In the genomic region with DNA sequence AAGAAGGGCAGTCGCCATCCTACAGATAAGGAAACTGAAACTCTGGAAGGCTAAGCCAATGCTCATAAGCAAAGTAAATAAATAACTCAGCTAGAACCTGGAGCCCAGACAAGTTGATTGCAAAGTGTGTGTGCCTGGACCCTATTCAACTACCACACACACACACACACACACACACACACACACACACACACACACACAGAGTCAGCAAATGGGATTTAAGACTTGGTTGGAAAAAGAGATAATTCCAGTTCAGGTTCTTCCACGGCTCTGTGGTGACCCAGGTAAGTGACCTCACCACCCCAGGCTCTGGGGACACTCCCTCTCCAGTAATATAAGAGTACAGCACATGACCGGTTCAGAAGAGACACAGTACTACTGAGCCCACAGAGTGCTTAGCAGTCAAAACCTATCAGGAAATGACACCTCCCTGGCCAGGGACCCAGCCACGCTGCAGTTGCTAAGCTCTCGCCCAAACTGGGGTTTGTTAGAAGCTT, we compare ENCODE assay signal across 8 mouse cellular contexts. TPM values are rescaled to one million over a fixed set of nuclear protein-coding genes. Genes with fewer than 3 reads are reported as not detected.
A peak's percentile ranks its signal among the peaks of the same experiment; 100 is the strongest.
DNase-seq lines count a peak whose midpoint lies in the region; ATAC-seq and TF ChIP-seq lines count a peak whose summit lies in the region.

No protein-coding gene starts in this region.

- no peaks in the 10 kb centered on the region for H3K27me3 ChIP-seq in Patski

- POLR2A ChIA-PET in Patski (lab: Charles Lee) = no interaction called here

- peak; percentile 63 for DNase-seq in gastrocnemius, adult 2 months
- no peak for DNase-seq in gastrocnemius, postnatal 36 days
- no peak for DNase-seq in Patski (ENCODE audit: low read depth, low spot score)
- DNase-seq in heart, postnatal 36 days = peak; percentile 59 to 61
- peak; percentile 32 to 49 for DNase-seq in lung, adult 18-20 months
- no peak for DNase-seq in layer of hippocampus, adult 8-10 months (ENCODE audit: low spot score in 2 of 2)
- no peak for DNase-seq in layer of hippocampus, adult 18-20 months (ENCODE audit: low spot score in 2 of 2)
- no peak for DNase-seq in left cerebral cortex, postnatal 36 days (ENCODE audit: low spot score in 2 of 2)

- CTCF ChIA-PET in Patski (lab: Charles Lee) = interaction anchor here (1.0 kb wide), 1 partner anchor 14 kb away, joined by 3 read pairs; no protein-coding TSS in a partner anchor

- in situ Hi-C loops in Patski (cut with MboI; ENCODE audit: low pct_unique_long_range_greater_than_20kb) = no loop called here

- peak overlapping the region; percentile 21; the same call in 1 of the 2 replicates for H3K4me3 ChIP-seq in gastrocnemius, adult 2 months

- TF ChIP-seq CTCF in gastrocnemius, adult 2 months (IDR thresholded peaks at IDR 0.05) = no peak
- no peak for TF ChIP-seq CTCF in Patski (IDR thresholded peaks at IDR 0.05)

- H3K27ac ChIP-seq in gastrocnemius, adult 2 months = peak overlapping the region; percentile 85

- intact Hi-C loops in gastrocnemius, adult 2 months (cut with DNase I) = loop anchor here (5.0 kb wide), 1 partner anchor 35 kb away; the partner anchor contains the start of gene Sorbs1
- intact Hi-C loops in gastrocnemius, postnatal 36 days (cut with DNase I) = no loop called here
- intact Hi-C loops in heart, postnatal 36 days (cut with DNase I) = loop anchor here (5.0 kb wide), 1 partner anchor 35 kb away; the partner anchor contains the start of gene Sorbs1
- intact Hi-C loops in left cerebral cortex, postnatal 36 days (cut with DNase I) = no loop called here

- ATAC-seq in Patski = peak; percentile 26

RNA-seq across cellular contexts. Expression of gene Sorbs1, which starts 36.1 kb away (rescaled TPM):
- 100 to 1,000 TPM; 158 to 227 TPM for total RNA-seq in gastrocnemius, adult 2 months (2021)
- 100 to 1,000 TPM; 131 to 189 TPM for total RNA-seq in gastrocnemius, postnatal 36 days (2021)
- polyA plus RNA-seq in Patski (2021) = 68.9 TPM
- total RNA-seq in heart, postnatal 36 days (2021) = 100 to 1,000 TPM; 766 to 844 TPM
- total RNA-seq in layer of hippocampus, adult 8-10 months (2022) = 100 to 1,000 TPM; 208 to 272 (median 239) TPM
- 100 to 1,000 TPM; 195 to 206 TPM for total RNA-seq in layer of hippocampus, adult 18-20 months (2021)
- total RNA-seq in left cerebral cortex, postnatal 36 days (2021) = 100 to 1,000 TPM; 111 to 167 TPM

Comparison
In these comparisons a context has a peak if more than half of its experiments do, and no peak if none do; other contexts are left out.
1. DNase-seq: peak in gastrocnemius, adult 2 months (single experiment), heart, postnatal 36 days (2 of 2) and lung, adult 18-20 months (2 of 2); none in gastrocnemius, postnatal 36 days (0 of 2), Patski (single experiment), layer of hippocampus, adult 8-10 months (0 of 2), layer of hippocampus, adult 18-20 months (0 of 2) and left cerebral cortex, postnatal 36 days (0 of 2).
2. intact Hi-C loops: an anchor here in gastrocnemius, adult 2 months (5.0 kb wide) and heart, postnatal 36 days (5.0 kb wide); none called in gastrocnemius, postnatal 36 days and left cerebral cortex, postnatal 36 days.